Mouse (Mus musculus) embryo, embryonic 10 days (tissue): ENCODE results near the gene Irf4.

Source experiments
- DNase-seq: peaks from one replicate; pipeline ENCODE4 v3.0.0-alpha.2; 2015; ENCODE audit warnings: low spot score

Irf4 gene

DNA sequence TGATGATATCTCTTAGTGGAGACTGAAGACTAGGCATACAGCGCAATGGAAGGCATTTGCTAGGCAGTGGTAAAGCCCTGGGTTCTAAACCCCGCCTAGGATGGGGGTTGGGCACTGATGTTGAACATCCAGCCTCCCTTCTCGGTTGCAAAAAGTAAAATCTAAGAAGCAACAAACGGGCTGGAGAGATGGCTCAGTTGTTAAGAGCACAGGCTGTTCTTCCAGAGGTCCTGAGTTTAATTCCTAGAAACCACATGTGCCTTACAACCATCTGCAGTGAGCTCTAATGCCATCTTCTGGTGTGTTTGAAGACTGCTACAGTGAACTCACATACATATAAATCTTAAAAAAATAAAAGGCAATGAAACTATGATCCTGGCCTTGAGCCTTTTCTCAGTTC, 13.2 kb downstream of the Irf4 start:
- no peak for DNase-seq

DNA sequence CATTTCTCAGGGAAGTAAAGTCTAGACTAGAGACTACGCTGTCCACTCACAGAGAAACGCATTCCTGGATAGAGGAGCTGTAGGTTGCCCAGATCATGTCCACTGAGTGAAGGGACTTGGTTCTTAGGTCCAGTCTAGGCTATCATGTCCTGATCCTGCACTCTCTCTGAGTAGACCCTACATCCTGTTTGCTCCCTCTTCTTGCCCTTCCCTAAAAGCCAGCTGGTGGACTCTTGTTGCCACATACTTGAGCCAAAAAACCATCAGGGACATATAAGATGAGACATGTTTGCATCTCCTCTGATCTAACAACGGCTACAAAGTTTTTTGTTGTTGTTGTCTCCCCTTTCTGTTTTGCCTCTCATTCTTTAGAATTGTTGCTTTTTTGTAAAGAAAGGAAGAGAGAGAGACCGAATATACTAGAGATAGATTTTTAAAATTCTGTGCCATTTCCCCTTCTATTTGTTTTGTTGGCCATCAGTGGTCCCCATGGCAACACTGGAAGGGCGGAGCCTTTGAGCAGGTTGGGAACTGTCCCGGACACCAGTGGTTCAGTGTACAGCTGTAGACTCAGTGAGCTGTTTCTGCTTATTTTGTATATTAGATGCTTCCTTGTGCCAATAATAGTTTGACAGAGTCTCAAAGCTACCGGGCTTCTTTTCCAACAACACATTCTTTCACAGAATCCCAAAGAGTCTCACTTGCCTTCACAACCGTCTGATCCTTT, 15.2 kb downstream of the Irf4 start:
- DNase-seq, result no peak

DNA sequence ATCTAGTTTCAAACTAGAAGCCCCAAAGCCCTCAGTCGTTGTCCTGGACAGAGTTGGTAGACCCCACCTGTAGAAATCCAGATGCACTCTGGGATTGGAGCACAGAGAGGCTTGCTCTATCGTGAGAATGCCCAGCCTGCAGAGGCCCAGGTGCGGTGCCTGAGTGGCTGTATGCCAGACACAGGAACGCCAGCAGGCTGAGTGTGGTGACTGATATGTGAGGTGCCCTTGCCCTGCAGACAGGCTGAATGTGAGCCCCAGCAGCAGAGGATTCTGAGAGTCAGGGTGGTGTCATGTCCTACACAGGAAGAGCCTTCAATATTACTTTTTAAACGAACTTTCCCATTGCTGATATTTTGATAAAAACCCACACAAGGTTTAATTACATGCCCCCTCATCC, 16.9 kb downstream of the Irf4 start:
- no peak for DNase-seq

DNA sequence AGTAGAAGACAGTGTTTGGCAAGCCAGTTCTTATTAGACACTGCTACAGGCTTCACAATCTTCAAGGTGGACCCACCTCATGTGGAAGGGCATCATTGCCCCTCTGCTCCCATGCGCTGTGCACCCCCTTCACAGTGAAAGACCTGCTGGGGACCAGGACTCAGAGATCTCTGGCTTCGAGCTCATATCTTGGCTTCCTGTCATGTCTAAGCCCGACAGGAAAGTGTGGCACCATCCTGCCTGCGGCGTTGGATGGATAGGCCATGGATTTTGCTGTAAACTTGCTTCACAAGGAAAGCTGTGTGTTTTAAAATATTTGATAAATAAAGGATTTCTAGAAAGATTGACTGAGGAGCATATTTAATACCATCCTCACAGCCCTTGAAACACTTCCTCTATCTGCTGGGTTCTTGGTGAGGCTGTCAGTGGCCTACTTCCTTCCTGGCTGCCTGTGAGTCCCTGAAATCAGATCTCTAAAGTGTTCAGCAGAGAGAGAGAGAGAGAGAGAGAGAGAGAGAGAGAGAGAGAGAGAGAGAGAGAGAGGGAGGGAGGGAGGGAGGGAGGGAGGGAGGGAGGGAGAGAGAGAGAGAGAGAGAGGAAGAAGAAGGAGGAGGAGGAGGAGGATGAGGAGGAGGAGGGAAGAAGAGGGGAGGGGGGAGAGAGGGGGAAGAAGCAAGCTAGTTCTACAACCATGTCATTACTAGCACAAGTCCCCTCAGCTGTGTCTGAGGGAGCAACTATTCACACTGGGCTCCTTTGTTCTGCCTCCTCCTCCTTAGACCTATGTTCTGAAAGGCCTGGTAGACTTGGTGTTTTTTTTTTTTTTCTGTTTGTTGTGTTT, 17.8 kb downstream of the Irf4 start:
- no peak for DNase-seq

DNA sequence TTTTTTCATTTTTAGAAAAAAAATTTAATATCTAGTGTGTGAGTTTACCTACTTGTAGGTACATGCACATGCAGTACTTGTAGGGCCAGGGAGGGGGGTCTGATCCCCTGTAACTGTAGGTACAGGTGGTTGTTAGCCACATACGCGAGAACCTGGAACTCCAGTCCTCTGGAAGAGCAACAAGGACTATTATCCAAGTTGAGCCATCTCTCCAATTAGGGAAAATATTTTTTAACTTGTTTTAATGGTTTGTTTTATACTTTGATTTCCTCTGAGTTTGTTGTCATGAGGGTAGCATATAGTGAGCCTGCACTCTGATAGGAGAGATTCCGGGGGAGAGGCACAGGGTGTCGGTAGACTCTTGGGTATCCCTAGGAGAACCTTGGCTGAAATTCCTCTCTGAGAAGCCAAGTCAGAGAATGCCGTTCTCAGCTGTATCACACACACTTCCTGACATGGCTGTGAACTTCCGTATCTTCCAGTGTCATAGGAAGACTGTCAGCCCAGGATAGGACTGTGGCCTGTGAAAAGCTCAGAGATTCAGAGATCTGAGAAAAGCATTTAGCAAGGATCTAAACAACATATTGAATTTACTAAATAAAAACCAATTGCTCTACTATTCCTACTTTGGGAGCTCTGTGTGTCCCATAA, 18.6 kb downstream of the Irf4 start:
- no peak for DNase-seq

DNA sequence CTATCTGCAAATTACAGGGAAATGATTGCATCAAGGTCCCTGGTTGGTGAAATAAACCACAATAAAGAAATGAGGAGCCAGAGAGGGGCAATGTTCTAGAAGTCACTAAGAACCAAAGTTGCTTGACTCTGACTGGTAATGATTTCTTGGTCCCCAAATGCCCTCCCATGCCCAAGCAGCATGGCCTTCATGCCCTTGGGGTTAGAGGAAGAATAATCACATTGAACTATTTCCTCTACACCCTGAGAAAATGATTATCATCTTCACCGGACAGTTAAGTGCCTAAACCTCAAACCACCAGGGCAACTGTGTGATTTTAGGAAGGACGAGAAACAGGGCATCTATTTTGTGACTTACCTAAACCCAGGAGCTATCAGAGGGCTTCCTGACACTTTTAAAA, 27.0 kb downstream of the Irf4 start:
- no peak for DNase-seq

DNA sequence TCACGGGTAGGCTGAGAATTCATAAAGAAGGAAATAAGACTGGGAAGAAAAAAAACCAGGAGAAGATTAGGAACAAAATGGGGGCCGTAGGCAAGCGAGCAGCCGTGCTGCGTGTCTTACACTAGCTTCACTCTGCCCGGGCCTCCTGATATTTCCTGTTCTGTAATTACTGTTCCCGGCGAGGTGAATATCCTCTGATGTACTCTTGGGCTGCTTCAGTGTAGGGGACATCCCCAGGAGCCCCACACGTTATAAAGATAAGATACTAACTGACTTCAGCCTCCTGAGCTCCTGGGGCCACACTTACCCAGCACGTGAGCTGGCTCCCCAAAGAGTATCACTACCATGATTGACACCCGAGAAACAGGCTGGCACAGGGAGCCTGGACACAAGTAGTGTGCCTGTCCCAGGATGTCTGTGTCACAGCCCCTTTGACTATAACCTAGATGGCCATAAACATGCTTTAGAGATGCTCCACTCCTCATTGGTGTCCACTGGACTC, 28.7 kb downstream of the Irf4 start:
- DNase-seq, result no peak

DNA sequence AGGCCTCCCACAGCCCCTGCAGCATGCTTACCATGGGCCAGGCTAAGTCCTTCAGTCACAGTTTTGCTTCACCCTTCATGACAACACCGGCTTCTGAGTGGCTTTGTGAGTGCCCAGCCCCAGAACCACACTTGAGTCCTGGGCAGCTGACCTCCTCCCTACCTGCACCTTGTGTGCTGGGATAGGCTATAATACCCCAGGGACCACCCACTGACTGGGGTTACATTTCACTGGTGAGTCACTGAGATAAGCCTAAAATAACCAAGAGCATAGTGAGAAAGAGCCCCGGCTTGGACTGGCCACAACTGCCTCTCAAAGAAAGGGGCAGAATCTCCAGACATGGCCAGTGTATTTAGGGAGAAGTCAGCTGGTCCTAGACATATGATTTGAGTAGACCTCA, 32.9 kb downstream of the Irf4 start:
- peak; percentile 14 for DNase-seq

DNA sequence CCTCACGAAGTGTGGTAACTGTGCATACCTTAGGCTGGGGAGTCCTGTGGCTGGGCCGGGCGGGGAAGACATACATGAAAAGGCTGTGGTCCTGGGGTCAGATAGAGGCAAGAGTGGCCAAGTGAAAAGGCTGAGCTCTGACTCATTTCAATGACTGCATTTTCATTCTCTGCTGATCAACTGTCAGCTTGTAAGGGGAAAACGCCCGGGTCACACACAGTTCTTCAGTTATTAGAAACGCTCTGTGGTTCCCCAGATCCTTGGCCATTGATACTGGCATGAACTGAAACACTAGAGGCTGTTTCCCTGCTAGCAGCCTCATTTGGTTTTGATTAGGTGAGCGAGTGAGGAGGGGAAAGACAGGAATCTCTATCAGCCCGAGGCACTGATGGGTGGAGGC, 33.4 kb downstream of the Irf4 start:
- DNase-seq, result peak; percentile 53

DNA sequence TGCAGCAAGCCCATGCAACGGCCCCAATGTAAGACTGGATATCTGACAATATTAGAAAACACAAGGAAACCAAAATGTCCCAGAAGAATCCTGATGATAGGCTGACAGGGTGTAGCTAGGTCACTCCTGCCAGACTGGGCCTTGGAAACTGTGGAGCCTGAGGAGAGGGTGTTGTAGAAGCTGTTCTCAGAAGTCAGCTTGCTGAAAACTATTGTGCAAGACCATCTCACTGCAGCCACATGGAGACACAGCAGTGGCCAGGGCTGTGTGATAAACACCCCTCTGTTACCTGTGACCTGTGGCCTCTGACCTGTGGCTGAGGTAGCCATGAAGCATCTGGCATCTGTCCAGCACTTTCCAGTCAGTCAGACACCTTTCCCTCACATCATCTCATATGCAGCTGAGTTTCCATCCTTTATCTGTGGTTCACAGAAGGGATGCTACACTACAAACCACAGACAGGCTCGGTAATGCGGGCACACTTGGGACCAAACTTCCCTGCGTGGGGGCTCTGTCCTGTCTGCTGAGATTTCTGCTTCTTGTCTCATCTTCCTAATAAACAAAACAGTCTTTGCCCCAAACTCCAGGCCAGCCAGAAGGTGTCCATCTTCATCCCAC, 36.5 kb downstream of the Irf4 start:
- no peak for DNase-seq

DNA sequence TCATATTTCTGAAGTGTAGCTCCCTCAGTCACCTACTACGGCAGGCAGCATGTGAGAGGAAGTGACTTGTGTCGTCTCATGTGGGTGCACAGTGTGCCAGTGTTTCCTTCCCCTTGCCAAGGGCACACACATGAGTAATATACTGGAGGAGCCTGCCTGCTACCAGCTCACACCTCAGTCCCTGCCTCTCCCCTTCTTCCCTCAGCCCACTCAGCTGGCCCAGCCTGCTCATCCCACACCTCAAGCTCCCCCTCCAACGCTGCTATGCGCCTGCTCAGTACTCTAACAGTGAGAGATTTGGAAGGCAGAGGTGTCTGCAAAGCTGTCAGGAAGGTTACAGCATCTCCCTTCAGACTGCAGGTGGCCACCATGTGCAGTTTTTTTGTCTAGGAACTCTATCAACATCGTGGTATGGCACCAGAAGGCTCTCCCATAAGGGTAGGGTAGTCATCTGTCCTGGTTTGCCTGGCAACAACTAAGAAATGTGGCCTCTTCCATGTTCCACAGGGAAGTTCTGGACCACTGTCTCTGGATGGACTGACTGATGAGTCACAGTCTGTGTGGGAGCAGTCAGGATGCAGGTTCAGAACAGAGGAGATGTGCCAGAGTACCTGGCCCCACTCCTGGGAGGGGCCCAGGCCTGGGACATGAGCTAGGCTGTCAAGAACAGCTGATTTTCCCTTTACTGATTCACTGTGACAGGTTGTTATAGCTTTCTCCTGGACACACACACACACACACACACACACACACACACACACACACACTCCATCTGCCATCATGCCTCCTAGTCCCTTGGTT, 37.4 kb downstream of the Irf4 start:
- no peak for DNase-seq

DNA sequence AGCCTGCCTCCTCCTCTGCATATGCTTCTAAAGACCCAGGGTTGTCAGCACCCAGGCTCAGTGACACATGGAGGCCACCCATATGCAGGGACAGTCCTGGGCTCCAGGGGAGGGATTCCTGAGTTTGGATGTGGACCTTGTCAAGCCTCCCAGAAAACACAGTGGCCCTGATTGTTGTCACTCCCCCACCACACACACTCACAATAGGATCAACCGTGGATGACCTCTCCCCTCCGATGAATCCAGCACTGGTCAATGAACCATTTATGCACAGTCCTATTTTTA, 38.0 kb downstream of the Irf4 start:
- DNase-seq, result no peak

DNA sequence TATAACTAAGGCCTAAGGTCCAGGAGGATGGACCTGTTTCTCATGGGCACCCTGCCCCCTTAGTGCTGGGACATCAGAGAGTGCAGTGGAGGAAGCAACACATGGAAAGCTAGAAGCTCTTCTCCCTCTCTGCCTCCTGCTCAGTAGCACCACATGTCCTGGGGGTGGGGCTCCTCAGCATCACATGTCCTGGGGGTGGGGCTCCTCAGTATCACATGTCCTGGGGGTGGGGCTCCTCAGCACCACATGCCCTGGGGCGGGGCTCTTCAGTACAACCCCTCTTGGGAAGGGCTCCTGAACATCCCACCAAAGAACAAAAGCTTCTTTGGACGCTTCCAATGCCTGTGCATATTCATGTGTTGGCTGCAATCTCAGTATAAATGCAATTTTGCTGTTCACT, 38.5 kb downstream of the Irf4 start:
- no peak for DNase-seq

DNA sequence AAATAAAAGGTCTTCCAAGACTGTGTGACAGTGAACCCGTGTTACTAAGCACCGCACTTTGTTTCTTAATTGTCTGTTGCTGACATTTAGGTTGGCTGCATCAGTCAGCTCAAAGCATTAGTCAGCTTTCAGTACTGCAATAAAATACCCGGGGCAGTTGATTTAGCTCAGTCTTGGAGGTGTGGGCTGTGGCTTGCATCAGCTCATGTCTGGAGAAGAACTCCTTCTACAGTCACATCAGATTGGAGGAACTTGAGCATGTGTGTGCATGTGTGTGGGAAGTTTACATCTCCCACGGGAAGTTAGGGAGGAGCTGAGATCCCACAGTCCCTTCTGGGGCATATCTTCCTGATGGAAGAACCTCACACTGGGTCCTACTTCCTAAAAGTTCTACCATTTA, 38.9 kb downstream of the Irf4 start:
- DNase-seq, result no peak

DNA sequence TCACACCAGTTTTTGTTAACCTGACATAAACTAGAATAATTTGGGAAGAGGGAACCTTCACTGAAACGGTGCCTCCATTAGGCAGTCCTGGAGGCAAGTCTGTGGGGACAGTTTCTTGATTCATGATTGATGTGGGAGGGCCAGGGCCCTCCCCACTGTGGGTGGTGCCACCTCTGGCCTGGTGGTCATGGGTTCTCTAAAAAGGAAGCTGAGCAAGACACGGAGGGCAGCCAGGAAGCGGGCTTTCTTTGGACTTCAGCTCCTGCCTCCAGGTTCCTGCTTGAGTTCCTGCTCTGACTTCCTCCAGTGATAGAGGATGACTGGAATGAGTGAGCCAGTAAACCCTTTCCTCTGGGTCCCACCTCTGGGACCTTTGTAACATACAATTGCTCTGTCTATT, 39.4 kb downstream of the Irf4 start:
- DNase-seq, result no peak

DNA sequence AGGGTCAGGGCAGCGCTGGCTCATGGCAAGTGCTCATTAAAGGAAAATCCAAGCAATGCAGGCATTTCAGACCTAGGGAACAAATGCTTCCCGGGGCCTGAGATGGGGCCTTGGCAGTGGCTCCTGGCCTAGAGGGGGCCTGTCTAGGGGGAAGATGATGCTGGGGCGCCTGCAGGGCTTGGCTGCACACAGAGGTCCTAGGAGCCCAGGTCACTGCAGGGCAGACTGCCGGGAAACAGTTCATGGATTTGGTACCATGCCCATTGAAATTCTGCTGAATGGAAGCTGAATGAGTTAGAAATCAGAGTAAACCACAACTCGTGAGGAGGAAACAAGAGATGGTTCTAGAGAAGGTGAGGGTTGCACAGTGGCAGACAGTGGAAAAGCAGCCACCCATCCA, 41.0 kb downstream of the Irf4 start:
- no peak for DNase-seq

DNA sequence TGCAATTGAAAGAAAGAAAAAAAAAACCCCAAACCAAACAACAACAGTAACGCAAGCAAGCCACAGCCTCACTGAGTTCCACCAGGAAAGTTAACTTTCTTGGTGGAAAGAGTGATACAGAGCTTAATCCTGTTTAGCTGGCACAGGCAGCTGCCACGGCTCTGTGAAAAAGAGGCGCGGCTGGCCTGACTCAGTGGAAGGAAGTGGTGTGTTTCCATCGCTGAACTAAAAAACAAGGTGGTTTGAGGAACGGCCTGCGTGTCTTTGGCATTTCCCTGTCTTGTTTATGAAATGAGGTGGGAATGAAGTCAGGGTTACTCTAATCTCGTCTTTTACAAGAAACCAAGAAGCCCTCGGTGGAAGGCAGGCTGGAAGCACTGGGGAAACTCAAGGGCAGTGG, 43.3 kb downstream of the Irf4 start:
- DNase-seq, result no peak

DNA sequence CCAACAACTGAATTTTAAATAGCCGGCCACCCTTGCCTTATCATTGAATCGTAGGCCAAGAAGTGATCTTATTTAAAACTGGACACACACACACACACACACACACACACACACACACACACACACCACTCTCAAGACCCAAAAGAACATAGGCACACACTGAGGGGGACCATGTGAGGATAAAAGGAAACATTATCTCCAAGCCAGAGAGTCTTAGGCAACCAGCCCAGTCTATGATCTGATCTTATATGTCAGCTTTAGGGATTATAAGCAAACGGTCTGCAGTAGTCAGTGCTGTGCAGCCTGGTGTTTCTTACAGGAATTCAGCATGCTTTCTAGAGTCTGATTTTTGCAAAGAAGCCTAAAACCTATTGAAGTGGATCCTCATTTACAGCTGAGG, 43.7 kb downstream of the Irf4 start:
- no peak for DNase-seq

DNA sequence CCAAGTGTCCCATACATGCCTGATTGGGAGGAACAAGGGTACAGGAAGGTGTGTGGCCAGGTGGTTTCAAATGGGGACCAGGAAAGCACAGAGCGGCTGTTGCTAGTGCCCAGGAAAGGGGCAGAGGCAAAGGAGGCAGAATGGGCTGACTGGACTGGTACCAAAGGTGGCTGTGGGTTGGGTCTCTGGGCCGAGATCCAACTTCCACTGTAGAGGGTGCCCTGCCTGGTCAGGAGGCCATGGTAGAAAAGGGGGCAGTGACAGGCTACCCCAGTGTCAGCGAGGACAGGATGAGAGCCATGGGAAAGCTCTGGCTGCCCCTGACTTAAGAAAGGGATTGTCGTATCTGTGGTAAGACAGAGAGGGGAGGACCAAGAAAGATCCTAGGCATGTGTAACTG, 44.2 kb downstream of the Irf4 start:
- DNase-seq, result no peak

DNA sequence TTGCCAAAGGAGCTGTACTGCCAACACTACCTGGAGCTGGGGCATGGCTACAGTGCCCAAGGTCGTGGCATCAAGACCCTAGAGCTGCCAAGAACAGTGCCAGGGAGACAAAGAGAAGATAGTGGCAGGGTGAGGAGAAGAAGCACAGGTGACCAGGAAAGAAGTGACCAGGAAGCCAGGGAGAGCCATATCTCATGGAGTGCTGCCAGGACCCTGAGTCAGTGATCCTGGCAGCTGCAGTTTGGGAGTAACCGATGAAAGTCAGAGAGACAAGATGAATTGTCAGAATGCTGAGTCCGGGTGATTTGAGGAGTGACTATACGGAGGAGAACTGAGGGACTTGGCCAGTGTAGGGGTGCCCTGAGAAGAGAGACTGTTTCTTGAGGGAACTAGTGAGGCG, 44.6 kb downstream of the Irf4 start:
- no peak for DNase-seq

DNA sequence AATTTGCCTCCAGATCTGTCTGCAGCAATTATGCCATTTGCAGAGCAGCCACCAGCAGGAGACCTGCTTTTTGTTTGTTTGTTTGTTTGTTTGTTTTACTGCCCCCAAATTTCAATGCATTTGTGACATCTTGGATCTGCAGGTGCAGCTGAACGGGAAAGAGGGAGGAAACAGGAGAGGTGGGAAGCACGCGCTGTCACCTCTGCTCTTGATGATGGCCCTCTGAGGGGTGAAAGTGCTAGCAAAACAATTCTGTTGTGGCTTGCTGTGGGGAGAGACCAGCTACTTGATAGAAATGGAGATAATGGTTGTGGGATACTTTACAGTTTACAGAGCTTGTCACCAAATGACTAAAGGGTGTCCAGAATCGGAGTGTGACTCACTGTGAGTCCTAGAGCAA, 46.9 kb downstream of the Irf4 start:
- no peak for DNase-seq

DNA sequence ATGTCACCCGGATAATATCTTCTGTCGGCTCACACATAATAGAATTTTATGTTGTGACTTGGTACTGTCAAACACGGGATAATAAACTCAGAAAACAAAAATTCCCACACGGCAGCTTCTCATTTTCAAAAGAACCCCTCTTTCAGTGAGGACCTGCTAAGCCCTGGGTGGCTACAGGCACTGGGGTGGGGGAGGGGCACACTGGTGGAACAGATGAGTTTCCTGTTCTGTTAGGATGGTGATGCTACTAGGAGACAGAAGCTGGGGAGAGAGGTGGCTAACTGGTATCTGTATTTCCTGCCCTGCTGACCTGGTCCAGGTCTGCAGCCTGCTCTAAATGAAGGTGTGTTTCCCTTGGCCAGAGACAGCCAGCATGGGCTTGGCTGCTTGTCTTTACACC, 52.9 kb downstream of the Irf4 start:
- DNase-seq, result no peak
